Mouse (Mus musculus): ENCODE data around the gene Akna. TPM values are rescaled to one million over a fixed set of nuclear protein-coding genes. Genes with fewer than 3 reads are reported as not detected.

Akna gene
- polyA plus RNA-seq, 1 experiment from 2014 or later = 2.9 TPM

GRCm38 (mm10) chr4:63440262-63440661, 37.1 kb upstream of the Akna start:
- Histone ChIP-seq H3K4me2 (ENCODE audit: low read length) (no peak overlapping the region), H3K9ac (ENCODE audit: low read depth, low read length) (no peak overlapping the region), H3K27ac (no peak overlapping the region), H3K4me3 (replicated peaks; ENCODE audit: low read depth, low read length) (no peak overlapping the region), H3K36me3 (ENCODE audit: insufficient read depth, low read length) (no peaks in the 10 kb centered on the region), H3K9me3 (replicated peaks; ENCODE audit: low read length) (no peaks in the 10 kb centered on the region), H3K27me3 (ENCODE audit: insufficient read depth, low read length) (no peaks in the 10 kb centered on the region), H3K4me1 (replicated peaks; ENCODE audit: insufficient read depth, low read length) (no peaks in the 10 kb centered on the region)
- TF ChIP-seq CTCF (IDR thresholded peaks at IDR 0.05; ENCODE audit: low read depth) = no peak
- DNase-seq (ENCODE audit: low spot score) (peak; percentile 69), ATAC-seq (replicated peaks; ENCODE audit: low FRiP score, low read depth) (no peak)
- WGBS = 47% methylated on average over 7 of the region's 7 CpGs

- H3K4me1 ChIP-seq (replicated peaks; ENCODE audit: insufficient read depth, low read length) = no peaks in the 10 kb centered on the region
- H3K4me2 ChIP-seq (ENCODE audit: low read length) = no peak overlapping the region
- 75% methylated on average over 5 of the region's 5 CpGs for WGBS
- H3K27me3 ChIP-seq (ENCODE audit: insufficient read depth, low read length) = no peaks in the 10 kb centered on the region
- no peak for DNase-seq (ENCODE audit: low spot score)
- no peak overlapping the region for H3K27ac ChIP-seq
- H3K9ac ChIP-seq (ENCODE audit: low read depth, low read length) = no peak overlapping the region
- no peaks in the 10 kb centered on the region for H3K36me3 ChIP-seq (ENCODE audit: insufficient read depth, low read length)
- H3K4me3 ChIP-seq (replicated peaks; ENCODE audit: low read depth, low read length) = no peak overlapping the region
- H3K9me3 ChIP-seq (replicated peaks; ENCODE audit: low read length) = no peaks in the 10 kb centered on the region
- TF ChIP-seq CTCF (IDR thresholded peaks at IDR 0.05; ENCODE audit: low read depth) = no peak
- no peak for ATAC-seq (replicated peaks; ENCODE audit: low FRiP score, low read depth)
Observed at GRCm38 (mm10) chr4:63437968-63438367, 34.8 kb upstream of the Akna start.

DNA sequence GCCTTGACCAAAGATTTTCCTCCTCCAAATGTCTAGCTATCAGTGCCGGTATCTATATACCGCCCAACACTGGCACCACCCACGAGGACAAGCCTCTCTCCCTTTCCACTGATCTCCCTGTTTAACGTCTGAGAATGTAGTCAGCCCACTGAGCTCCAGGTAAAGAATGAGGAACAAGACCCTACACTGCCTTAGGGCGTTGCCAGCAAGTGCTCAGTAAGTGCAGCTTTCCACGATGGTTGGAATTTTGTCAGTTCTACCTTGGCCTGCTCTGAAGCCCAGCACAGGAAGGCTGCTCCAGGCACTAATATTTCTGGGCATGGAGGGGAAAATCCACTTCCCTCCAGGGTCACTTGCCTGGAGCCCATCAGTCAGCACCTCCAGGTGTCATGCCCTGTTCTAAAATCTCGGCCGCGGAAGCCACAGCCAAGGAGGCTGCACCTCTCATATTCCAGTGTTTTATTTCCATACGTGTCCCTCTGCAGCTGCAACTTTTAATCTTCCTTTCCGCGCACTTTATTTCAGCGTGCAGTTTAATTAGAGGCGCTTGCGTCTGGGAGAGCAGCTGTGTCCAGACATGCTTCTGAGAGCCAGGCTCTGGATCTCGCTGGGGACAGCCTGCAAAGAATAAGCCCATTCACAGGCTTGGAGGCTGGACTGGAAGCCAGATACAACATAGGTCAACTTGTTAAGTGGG, 34.1 kb upstream of the Akna start:
- TF ChIP-seq CTCF (IDR thresholded peaks at IDR 0.05; ENCODE audit: low read depth) = no peak

DNA sequence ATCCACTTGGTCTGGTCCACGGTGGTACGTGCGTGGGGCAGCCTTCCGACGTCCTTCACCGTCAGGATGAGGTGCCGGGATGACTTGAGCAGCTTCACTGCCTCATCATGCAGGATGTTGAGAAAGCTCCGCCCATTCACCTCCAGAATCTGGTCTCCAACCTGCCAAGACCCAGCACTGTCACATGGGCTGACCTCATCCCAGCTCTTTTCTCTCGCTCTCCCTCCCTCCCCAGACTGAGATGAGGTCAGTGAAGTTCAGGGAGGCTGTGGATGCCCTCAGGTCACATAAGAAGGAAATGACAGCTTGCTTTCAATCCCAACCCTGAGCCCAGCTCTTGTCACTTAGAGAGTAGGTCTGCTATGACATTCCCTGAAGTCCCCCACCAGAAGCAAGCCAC, 32.2 kb upstream of the Akna start:
- DNase-seq (ENCODE audit: low spot score) = no peak
- no peak for ATAC-seq (replicated peaks; ENCODE audit: low FRiP score, low read depth)
- TF ChIP-seq CTCF (IDR thresholded peaks at IDR 0.05; ENCODE audit: low read depth) = no peak
- Histone ChIP-seq H3K36me3 (ENCODE audit: insufficient read depth, low read length) (no peaks in the 10 kb centered on the region), H3K27me3 (ENCODE audit: insufficient read depth, low read length) (no peaks in the 10 kb centered on the region), H3K4me2 (ENCODE audit: low read length) (no peak overlapping the region), H3K9me3 (replicated peaks; ENCODE audit: low read length) (no peaks in the 10 kb centered on the region), H3K4me3 (replicated peaks; ENCODE audit: low read depth, low read length) (no peak overlapping the region), H3K4me1 (replicated peaks; ENCODE audit: insufficient read depth, low read length) (no peaks in the 10 kb centered on the region), H3K9ac (ENCODE audit: low read depth, low read length) (no peak overlapping the region), H3K27ac (no peak overlapping the region)
- 86% methylated on average over 9 of the region's 9 CpGs for WGBS

More for the DNA sequence above, 34.1 kb upstream of the Akna start:
- H3K27me3 ChIP-seq (ENCODE audit: insufficient read depth, low read length) = no peaks in the 10 kb centered on the region
- H3K4me2 ChIP-seq (ENCODE audit: low read length) = no peak overlapping the region
- H3K9ac ChIP-seq (ENCODE audit: low read depth, low read length) = no peak overlapping the region
- H3K27ac ChIP-seq = no peak overlapping the region
- ATAC-seq (replicated peaks; ENCODE audit: low FRiP score, low read depth) = no peak
- 53% methylated on average over 16 of the region's 16 CpGs for WGBS
- DNase-seq (ENCODE audit: low spot score) = no peak
- H3K4me3 ChIP-seq (replicated peaks; ENCODE audit: low read depth, low read length) = no peak overlapping the region
- no peaks in the 10 kb centered on the region for H3K4me1 ChIP-seq (replicated peaks; ENCODE audit: insufficient read depth, low read length)
- H3K9me3 ChIP-seq (replicated peaks; ENCODE audit: low read length) = no peaks in the 10 kb centered on the region
- H3K36me3 ChIP-seq (ENCODE audit: insufficient read depth, low read length) = no peaks in the 10 kb centered on the region

DNA sequence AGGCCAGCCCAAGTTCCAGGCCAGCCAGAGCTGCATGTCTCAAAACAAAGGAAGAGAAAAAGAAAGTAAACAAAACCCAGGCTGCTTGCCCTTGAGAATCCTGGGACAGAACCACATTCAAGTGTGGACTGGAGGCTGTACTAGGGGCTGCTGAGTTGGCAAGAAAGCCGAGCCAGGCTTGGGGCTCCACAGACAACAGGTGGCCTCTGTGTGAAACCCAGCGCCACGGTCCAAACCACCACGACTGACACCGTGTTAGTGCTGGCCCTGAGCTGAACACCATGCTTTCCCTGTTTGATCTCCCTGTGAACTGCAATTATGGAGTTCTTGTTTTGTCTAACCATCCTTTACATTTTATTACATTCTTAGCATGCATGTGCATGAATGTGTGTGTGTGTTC, 27.9 kb upstream of the Akna start:
- Histone ChIP-seq H3K27me3 (ENCODE audit: insufficient read depth, low read length) (no peaks in the 10 kb centered on the region), H3K9me3 (replicated peaks; ENCODE audit: low read length) (no peaks in the 10 kb centered on the region), H3K27ac (no peak overlapping the region), H3K4me1 (replicated peaks; ENCODE audit: insufficient read depth, low read length) (no peaks in the 10 kb centered on the region), H3K9ac (ENCODE audit: low read depth, low read length) (no peak overlapping the region), H3K36me3 (ENCODE audit: insufficient read depth, low read length) (no peaks in the 10 kb centered on the region), H3K4me2 (ENCODE audit: low read length) (no peak overlapping the region), H3K4me3 (replicated peaks; ENCODE audit: low read depth, low read length) (no peak overlapping the region)
- WGBS = 68% methylated on average over 5 of the region's 5 CpGs
- no peak for TF ChIP-seq CTCF (IDR thresholded peaks at IDR 0.05; ENCODE audit: low read depth)
- DNase-seq (ENCODE audit: low spot score) = no peak
- ATAC-seq (replicated peaks; ENCODE audit: low FRiP score, low read depth) = no peak

GRCm38 (mm10) chr4:63430357-63430756, 27.2 kb upstream of the Akna start:
- WGBS = 41% methylated on average over 3 of the region's 3 CpGs
- no peak overlapping the region for H3K27ac ChIP-seq
- no peak overlapping the region for H3K4me3 ChIP-seq (replicated peaks; ENCODE audit: low read depth, low read length)
- H3K4me2 ChIP-seq (ENCODE audit: low read length) = no peak overlapping the region
- H3K9ac ChIP-seq (ENCODE audit: low read depth, low read length) = no peak overlapping the region
- ATAC-seq (replicated peaks; ENCODE audit: low FRiP score, low read depth) (no peak), DNase-seq (ENCODE audit: low spot score) (no peak)
- no peaks in the 10 kb centered on the region for H3K4me1 ChIP-seq (replicated peaks; ENCODE audit: insufficient read depth, low read length)
- no peaks in the 10 kb centered on the region for H3K9me3 ChIP-seq (replicated peaks; ENCODE audit: low read length)
- no peaks in the 10 kb centered on the region for H3K27me3 ChIP-seq (ENCODE audit: insufficient read depth, low read length)
- TF ChIP-seq CTCF (IDR thresholded peaks at IDR 0.05; ENCODE audit: low read depth) = no peak
- H3K36me3 ChIP-seq (ENCODE audit: insufficient read depth, low read length) = no peaks in the 10 kb centered on the region

DNA sequence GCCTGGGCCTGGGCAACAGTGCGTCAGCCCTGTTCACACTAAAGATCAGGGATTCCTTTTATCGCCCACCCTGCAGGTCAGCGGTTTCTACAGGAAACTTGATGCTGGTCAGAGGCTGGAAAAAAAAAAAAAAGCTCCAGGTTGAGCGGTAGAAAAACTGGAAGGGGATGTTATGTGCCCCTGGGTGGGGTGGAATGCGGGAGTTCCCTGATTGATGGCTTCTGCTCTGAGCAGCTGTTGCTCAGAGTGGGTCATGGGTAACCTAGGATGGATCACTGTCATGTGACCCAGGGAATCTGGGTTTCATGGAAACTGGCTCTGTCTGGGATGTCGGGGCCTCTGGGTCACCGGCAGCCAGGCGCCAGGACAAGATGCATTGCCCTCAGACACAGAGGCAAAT, 23.2 kb upstream of the Akna start:
- Histone ChIP-seq H3K4me2 (ENCODE audit: low read length) (no peak overlapping the region), H3K4me3 (replicated peaks; ENCODE audit: low read depth, low read length) (no peak overlapping the region), H3K27ac (no peak overlapping the region), H3K36me3 (ENCODE audit: insufficient read depth, low read length) (no peaks in the 10 kb centered on the region), H3K9ac (ENCODE audit: low read depth, low read length) (no peak overlapping the region), H3K27me3 (ENCODE audit: insufficient read depth, low read length) (no peaks in the 10 kb centered on the region), H3K9me3 (replicated peaks; ENCODE audit: low read length) (no peaks in the 10 kb centered on the region), H3K4me1 (replicated peaks; ENCODE audit: insufficient read depth, low read length) (no peaks in the 10 kb centered on the region)
- peak; percentile 68 for DNase-seq (ENCODE audit: low spot score)
- ATAC-seq (replicated peaks; ENCODE audit: low FRiP score, low read depth) = peak; percentile 64
- WGBS = 33% methylated on average over 8 of the region's 8 CpGs
- TF ChIP-seq CTCF (IDR thresholded peaks at IDR 0.05; ENCODE audit: low read depth) = no peak
